Mouse (Mus musculus) lung, postnatal 25 days (tissue): ENCODE data around the gene Ttc30b.
"Not testable (repeated sequence)": the region's sequence is repeated elsewhere in the genome, so short reads cannot be mapped to it uniquely, and the experiment has no call there.

ENCODE experiments used
- DNase-seq: peaks from one replicate; pipeline ENCODE4 v3.0.0; 2022; ENCODE audit warnings: low spot score

Ttc30b gene

DNA sequence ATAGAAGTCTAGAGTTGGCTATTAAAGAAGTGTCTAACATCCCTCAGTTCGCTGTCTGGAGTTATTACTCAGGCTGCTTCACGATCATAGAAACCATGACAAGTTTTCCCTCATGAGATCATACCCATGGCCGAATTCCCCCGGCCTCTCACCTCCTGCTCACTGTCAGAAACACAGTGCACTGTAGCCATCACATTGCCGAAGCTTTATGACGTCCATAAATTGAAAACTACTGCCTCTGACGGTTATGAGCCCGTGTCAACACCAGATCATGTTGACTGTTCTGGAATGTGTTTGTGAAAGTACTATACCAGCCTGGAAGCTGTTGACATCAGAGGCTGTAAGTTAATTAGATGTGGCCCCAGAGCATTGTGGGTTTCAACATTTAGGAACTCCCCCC, 12.3 kb upstream of the Ttc30b start:
- DNase-seq = no peak

DNA sequence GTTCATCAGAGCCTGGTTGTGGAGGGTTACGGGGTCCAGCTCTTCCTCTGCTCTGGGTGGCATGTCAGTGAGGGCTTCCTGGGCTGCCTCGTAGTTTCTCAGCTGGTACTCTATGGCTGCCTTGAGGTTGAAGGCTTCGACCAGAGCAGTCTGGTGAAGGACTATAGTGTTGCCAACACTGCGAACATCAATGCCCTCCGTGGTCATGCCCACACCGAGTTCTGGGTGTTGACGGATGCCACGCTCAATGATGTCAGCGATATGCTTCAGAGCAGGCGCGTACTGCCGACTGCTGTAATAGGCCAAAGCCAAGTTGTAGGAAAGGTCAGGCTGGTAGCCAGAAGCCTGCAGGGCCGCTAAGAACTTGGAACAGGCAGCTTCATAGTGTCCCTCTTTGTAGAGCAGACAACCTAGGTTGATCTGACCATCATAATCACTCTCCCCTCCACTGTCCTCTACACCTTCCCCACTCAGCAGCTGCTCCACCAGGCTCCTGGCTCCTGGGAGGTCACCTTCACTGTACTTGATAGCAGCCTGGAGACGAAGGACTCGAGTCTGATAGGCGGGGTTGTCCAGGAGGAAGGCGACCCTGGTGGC, 767 bp downstream of the Ttc30b start:
- not testable (repeated sequence) for DNase-seq

DNA sequence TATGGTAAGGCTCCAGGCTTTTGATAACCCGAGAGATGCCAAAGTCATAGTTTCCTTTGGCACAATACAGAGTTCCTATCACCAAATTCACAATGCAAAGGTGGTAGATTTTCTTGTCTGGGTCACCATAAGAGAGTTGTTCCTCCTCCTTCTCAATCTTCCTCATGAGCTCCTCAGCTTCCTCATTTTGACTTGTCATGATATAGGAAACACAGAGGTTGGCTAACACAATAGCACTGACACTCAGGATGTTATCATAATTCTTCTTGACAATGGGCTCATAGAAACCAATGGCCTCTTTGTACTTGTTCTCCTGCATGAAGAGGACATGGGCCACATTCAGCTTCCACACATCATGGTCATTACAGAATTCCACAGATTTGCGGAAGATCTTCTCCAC, 1.7 kb downstream of the Ttc30b start:
- not testable (repeated sequence) for DNase-seq

GRCm38 (mm10) chr2:75933541-75933940, 4.8 kb downstream of the Ttc30b start:
- DNase-seq = no peak

DNA sequence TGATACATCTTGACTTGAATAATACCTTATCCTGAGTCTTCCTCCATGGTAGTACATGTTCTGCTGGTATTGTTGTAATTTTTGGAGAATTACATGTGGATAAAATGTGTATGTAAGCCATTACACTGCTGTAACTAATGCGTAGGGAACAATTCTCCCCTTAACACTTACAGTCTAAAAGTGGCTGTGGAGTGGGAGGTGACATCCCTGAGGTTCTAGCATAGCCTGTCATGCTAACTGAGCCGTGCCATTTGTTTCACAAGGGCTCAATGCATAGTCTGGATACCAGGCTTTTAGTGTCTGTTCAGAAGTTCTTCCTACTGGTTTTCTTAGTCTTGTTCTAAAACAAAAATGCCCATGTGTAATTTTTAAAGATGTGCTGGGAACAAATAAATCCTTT, 7.4 kb downstream of the Ttc30b start:
- DNase-seq = no peak

- peak; percentile 12 for DNase-seq
These were observed 8.5 kb downstream of the Ttc30b start for GRCm38 (mm10) chr2:75929786-75930444.

- no peak for DNase-seq
These were observed 9.2 kb downstream of the Ttc30b start for GRCm38 (mm10) chr2:75929141-75929540.

DNA sequence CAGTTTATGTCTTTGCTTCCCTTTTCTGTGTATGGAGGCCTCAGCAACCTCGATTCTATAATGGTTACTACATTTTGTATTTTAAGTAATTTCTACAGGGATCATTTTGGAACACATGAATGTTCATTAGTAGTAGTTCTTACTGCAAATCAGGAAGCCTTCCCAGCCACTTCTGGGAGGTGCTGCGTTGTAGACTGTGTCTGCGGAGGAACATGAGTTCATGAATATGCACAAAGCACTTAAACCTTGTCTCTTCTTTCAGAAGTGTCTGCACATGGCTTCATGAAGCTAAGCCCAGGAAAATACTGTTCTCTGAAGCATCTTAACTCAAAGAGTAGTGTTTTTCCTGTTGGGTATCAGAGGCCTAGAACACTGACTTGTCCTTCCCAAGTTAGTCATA, 10.4 kb downstream of the Ttc30b start:
- DNase-seq = no peak

DNA sequence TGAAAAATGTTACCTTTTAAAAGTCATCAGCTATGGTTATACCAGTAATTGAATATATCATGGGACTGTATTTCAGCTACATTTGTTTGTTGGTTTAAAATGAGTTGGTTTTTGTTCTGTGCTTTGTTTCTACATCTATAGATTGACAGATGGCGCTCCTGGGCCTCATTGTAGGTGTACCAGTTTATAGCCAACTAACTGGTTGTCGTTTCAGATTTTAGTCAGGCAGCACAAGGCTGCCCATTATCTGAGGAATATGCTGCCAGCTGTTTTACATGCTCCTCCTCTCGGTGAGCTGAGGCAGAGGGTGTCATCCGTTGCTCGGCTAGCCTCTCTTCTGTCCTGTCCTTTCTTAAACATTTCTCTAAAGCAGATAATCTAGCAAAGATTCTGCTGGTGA, 12.3 kb downstream of the Ttc30b start:
- no peak for DNase-seq

DNA sequence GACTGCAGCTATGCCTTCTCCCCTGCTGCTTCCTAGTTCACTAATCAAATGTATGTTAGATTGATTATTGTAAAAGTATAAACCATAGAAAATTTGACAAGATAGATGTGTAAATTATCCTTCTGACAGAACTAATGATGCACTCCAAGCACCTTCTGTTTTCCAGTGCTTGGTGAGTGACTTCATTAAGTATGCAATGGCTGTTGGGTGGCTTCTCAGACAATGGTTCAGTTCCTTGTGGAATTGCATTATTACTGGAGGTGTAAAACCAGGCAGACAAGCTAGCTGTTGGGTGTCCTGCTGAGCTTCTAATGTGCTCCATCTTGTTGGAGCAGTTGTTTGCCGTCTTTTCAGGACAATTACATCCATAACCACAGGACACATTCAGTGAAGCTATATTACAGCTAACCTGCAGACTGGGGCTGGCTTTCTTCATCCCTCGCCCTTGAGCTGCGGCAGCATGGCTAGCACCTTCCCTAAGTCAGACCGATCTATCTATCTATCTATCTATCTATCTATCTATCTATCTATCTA, 14.5 kb downstream of the Ttc30b start:
- no peak for DNase-seq

GRCm38 (mm10) chr2:75915040-75915439, 23.3 kb downstream of the Ttc30b start:
- DNase-seq = no peak

- no peak for DNase-seq
These were observed 31.2 kb downstream of the Ttc30b start for GRCm38 (mm10) chr2:75907142-75907541.

DNA sequence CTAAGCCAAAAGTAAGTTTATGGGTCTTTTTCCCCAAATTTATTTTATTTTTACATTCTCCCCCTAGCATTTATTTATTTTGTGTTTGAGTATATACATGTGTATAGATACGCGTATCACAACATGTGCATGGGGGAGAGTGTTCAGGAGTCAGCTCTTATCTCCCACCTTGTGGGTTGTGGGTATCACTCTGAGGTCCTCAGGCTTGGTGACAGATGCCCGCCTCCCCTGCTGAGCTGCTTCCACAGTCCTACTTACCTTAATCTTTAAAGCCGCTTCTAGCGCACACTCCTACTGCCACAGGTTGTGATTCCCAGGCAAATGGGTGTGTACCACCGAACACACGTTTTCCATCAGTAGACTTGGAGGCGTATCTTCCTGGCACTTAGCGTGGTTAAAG, 36.5 kb downstream of the Ttc30b start:
- no peak for DNase-seq

GRCm38 (mm10) chr2:75900281-75900680, 38.1 kb downstream of the Ttc30b start:
- DNase-seq = no peak

DNA sequence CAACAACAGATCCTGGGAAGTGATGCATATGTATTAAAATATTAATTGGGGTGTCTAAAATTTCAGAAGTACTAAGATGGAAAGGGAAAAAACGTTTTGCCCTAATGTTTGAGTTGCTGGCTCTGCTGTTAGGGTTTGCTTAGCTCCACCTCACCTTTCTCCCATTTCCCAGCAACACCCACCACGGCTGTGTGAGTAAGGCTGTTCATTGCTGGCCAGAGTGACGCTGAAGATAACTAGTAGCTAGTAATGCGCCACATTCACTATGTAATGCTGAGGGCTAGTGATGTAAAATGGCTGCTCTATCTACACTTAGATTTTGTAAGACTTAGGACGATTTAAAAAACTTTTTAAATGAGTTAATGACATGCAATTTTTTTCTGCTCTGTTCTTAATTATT, 42.7 kb downstream of the Ttc30b start:
- no peak for DNase-seq

GRCm38 (mm10) chr2:75891981-75892380, 46.4 kb downstream of the Ttc30b start:
- DNase-seq = peak; percentile 36
